Mouse (Mus musculus): ENCODE measurements around the gene Evi5.

DNA sequence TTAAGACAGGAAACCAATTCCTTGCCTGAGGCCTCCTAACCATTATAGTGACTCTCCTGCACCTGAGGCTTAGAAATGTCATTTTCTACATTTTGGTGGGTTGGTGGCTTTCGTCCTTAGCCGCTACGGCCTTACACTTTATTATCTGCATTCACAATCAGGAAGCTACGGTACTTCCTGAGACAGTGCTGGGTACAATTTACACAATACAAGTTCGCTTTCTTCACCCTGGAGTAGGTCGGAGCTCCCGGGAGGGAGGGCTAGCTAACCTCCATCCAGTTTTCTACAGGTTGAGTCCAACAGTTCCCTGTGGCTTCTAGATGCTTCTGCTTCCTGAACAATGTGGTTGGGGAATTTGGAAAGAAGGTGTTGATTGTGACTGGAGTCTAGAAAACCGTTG is 176.0 kb downstream of the Evi5 start:
- TF ChIP-seq MYOD1 (IDR thresholded peaks at IDR 0.05; ENCODE audit: control insufficient read depth in 1 of 3, insufficient read length in 2 of 3, low read depth in 2 of 3) (no peak), USF1 (IDR thresholded peaks at IDR 0.05; ENCODE audit: low read depth) (no peak), POLR2A (IDR thresholded peaks at IDR 0.05; ENCODE audit: insufficient read length, low read depth) (no peak), E2F4 (IDR thresholded peaks at IDR 0.05; ENCODE audit: insufficient read depth) (no peak), MAX (IDR thresholded peaks at IDR 0.05; ENCODE audit: low read depth) (no peak), MYOG (IDR thresholded peaks at IDR 0.05; ENCODE audit: control insufficient read depth in 1 of 3, insufficient read depth in 1 of 3, insufficient read length in 2 of 3, low read depth in 2 of 3) (no peak), CEBPB (IDR thresholded peaks at IDR 0.05; ENCODE audit: insufficient read depth, poor library complexity, severe bottlenecking) (no peak), TCF12 (IDR thresholded peaks at IDR 0.05; ENCODE audit: insufficient read depth, poor library complexity, severe bottlenecking) (no peak), SRF (IDR thresholded peaks at IDR 0.05; ENCODE audit: control insufficient read depth, insufficient read length, low read depth) (no peak), POLR2AphosphoS2 (IDR thresholded peaks at IDR 0.05; ENCODE audit: insufficient read length, low read depth) (no peak), REST (IDR thresholded peaks at IDR 0.05; ENCODE audit: insufficient read depth, insufficient read length) (no peak)

All from myocyte (in vitro differentiated cells).